Mouse (Mus musculus): Measurements from ENCODE around the gene Dcun1d2. TPM values are rescaled to one million over a fixed set of nuclear protein-coding genes. Genes with fewer than 3 reads are reported as not detected.

Gene Dcun1d2
- polyA plus RNA-seq, 1 experiment from 2014 or later, result 23.6 TPM

DNA sequence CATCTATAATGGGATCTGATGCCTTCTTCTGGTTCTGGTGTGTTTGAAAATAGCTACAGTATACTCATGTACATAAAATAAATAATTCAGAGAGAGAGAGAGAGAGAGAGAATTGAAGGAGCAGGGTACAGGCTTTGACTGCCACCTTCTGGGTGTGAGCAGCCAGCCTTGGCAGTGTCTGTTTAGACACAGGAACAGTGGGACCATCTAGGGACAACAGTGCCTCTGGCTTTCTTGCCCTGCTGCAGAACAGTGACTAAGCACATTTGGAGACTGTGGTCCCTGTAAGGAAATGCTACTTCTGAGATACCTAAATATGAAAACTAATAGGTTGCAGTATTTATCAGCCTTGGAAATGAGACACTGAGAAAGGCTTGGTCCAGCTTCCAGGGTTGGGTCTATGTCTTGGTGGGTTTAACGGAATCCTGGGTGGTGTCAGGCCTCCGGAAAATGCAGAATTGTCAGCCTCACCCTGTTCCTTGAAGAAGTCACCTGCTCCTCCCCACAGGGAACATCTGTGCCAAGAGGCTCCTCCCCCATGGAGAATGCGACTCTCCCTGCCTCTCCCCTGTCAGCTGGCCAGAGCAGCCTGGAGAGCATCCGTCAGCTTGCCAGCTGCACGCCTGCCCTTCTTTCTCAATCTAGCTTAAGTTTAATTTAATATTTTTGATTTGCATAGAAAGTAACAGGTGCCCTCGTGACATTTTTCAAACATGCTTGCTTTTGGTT is 79.1 kb downstream of the Dcun1d2 start:
- no peak for ATAC-seq (ENCODE audit: insufficient number of reproducible peaks, insufficient read depth, low FRiP score, low read depth)
- H3K4me2 ChIP-seq (replicated peaks; ENCODE audit: low read depth, low read length), result no peak overlapping the region
- H3K4me1 ChIP-seq (ENCODE audit: control insufficient read depth, insufficient read depth, low read length), result peaks cover 12% of the 10 kb centered on the region
- WGBS, result 29% methylated on average over 6 of the region's 6 CpGs
- no peak overlapping the region for H3K4me3 ChIP-seq (ENCODE audit: low read depth, low read length)
- H3K27ac ChIP-seq (ENCODE audit: low read length), result no peak overlapping the region
- no peak overlapping the region for H3K9ac ChIP-seq (replicated peaks; ENCODE audit: low read depth, low read length)
- no peaks in the 10 kb centered on the region for H3K27me3 ChIP-seq (ENCODE audit: control insufficient read depth, insufficient read depth, low read length)
- H3K9me3 ChIP-seq (ENCODE audit: control insufficient read depth, low read depth, low read length), result no peaks in the 10 kb centered on the region
- no peaks in the 10 kb centered on the region for H3K36me3 ChIP-seq (ENCODE audit: control insufficient read depth, insufficient read depth, low read length)

DNA sequence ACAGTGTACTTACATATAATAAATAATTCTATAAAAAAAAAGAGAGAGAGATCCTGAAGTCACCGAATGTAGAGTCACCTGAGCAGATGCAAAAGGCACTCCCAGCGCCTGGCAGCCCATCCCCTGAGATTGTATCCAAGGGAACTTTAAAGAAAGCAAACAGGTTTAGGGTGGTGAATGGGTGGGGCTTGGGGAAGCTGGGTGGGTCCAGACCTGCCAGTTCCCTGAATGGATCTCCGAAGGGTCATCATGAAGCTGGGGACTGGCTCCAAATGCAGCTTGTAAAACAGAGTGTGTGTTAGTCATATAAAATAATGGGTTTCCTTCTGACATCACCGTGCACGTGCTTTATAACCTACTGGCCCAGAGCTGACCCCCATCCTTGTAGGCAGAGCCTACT is 81.6 kb downstream of the Dcun1d2 start:
- Histone ChIP-seq H3K4me3 (ENCODE audit: low read depth, low read length) (no peak overlapping the region), H3K9ac (replicated peaks; ENCODE audit: low read depth, low read length) (no peak overlapping the region), H3K27ac (ENCODE audit: low read length) (no peak overlapping the region), H3K9me3 (ENCODE audit: control insufficient read depth, low read depth, low read length) (no peaks in the 10 kb centered on the region), H3K27me3 (ENCODE audit: control insufficient read depth, insufficient read depth, low read length) (no peaks in the 10 kb centered on the region), H3K36me3 (ENCODE audit: control insufficient read depth, insufficient read depth, low read length) (no peaks in the 10 kb centered on the region), H3K4me2 (replicated peaks; ENCODE audit: low read depth, low read length) (no peak overlapping the region), H3K4me1 (ENCODE audit: control insufficient read depth, insufficient read depth, low read length) (peaks cover 5% of the 10 kb centered on the region; the same call in 1 of the 2 replicates)
- 32% methylated on average over 5 of the region's 5 CpGs for WGBS
- peak; percentile 38; the same call in 1 of the 2 replicates for ATAC-seq (ENCODE audit: insufficient number of reproducible peaks, insufficient read depth, low FRiP score, low read depth)

Other genes with a start within 250 kb of the Dcun1d2 start
- 0.31 and 0.45 TPM in 2 replicates for gene Proz, start 227.2 kb downstream of the Dcun1d2 start, polyA plus RNA-seq (2014; fragmentation: Nextera tagmentation; extraction: Ambion mirVana)
- gene Pcid2, start 182.7 kb downstream of the Dcun1d2 start, polyA plus RNA-seq (2014; fragmentation: Nextera tagmentation; extraction: Ambion mirVana), result 36.1 and 37.8 TPM in 2 replicates
- gene Cul4a, start 182.5 kb downstream of the Dcun1d2 start, polyA plus RNA-seq (2014; fragmentation: Nextera tagmentation; extraction: Ambion mirVana), result 93.9 and 101 TPM in 2 replicates
- gene Lamp1, start 129.0 kb downstream of the Dcun1d2 start, polyA plus RNA-seq (2014; fragmentation: Nextera tagmentation; extraction: Ambion mirVana), result 272 and 298 TPM in 2 replicates
- gene Grtp1, start 87.5 kb downstream of the Dcun1d2 start, polyA plus RNA-seq (2014; fragmentation: Nextera tagmentation; extraction: Ambion mirVana), result 25.0 and 27.6 TPM in 2 replicates
- not detected in 2 replicates for gene Adprhl1, start 34.0 kb downstream of the Dcun1d2 start, polyA plus RNA-seq (2014; fragmentation: Nextera tagmentation; extraction: Ambion mirVana)
- 45.5 and 46.3 TPM in 2 replicates for gene Tmco3, start 59 bp upstream of the Dcun1d2 start, polyA plus RNA-seq (2014; fragmentation: Nextera tagmentation; extraction: Ambion mirVana)
- gene Tfdp1, start 50.6 kb upstream of the Dcun1d2 start, polyA plus RNA-seq (2014; fragmentation: Nextera tagmentation; extraction: Ambion mirVana), result 153 and 185 TPM in 2 replicates
- 16.0 and 16.7 TPM in 2 replicates for gene Atp4b, start 108.7 kb upstream of the Dcun1d2 start, polyA plus RNA-seq (2014; fragmentation: Nextera tagmentation; extraction: Ambion mirVana)
- gene Grk1, start 117.0 kb upstream of the Dcun1d2 start, polyA plus RNA-seq (2014; fragmentation: Nextera tagmentation; extraction: Ambion mirVana), result not detected in 2 replicates
- 2.3 and 2.6 TPM in 2 replicates for gene Tmem255b, start 147.1 kb upstream of the Dcun1d2 start, polyA plus RNA-seq (2014; fragmentation: Nextera tagmentation; extraction: Ambion mirVana)
- 67.7 and 68.7 TPM in 2 replicates for gene Gas6, start 206.4 kb upstream of the Dcun1d2 start, polyA plus RNA-seq (2014; fragmentation: Nextera tagmentation; extraction: Ambion mirVana)